Comparison of ENCODE assay signal across 7 mouse cellular contexts in genomic region chr1:136137575-136137974, GRCm38 (mm10). TPM values are rescaled to one million over a fixed set of nuclear protein-coding genes. Genes with fewer than 3 reads are reported as not detected.
DNase-seq lines count a peak whose midpoint lies in the region; ATAC-seq and TF ChIP-seq lines count a peak whose summit lies in the region.

No protein-coding gene starts in this region.

- H3K4me2 ChIP-seq in heart, embryonic 13.5 days: peak overlapping the region; percentile 31
- no peak overlapping the region for H3K4me2 ChIP-seq in midbrain, embryonic 11.5 days

- H3K9ac ChIP-seq in heart, embryonic 13.5 days: peak overlapping the region; percentile 59
- H3K9ac ChIP-seq in midbrain, embryonic 11.5 days (ENCODE audit: low read length): no peak overlapping the region; the same call in 1 of the 2 replicates

- H3K27me3 ChIP-seq in heart, embryonic 13.5 days (replicated peaks): 0 out of 2 replicates have a peak, but pooled peaks cover 7% of the 10 kb centered on the region
- peaks cover 5% of the 10 kb centered on the region; the same call in 1 of the 2 replicates for H3K27me3 ChIP-seq in midbrain, embryonic 11.5 days (ENCODE audit: control insufficient read depth, insufficient read depth, low read length)

- DNase-seq in right cerebral cortex, postnatal 14 days: peak; percentile 73
- no peak for DNase-seq in right cerebral cortex, postnatal 36 days (ENCODE audit: low spot score in 2 of 2)
- DNase-seq in brain, embryonic 14.5 days (ENCODE audit: low read depth): peak; percentile 93
- DNase-seq in kidney, postnatal 14 days: peak; percentile 68
- peak; percentile 92 for DNase-seq in midbrain, embryonic 11.5 days (ENCODE audit: low spot score, missing footprints)
- DNase-seq in thymus, postnatal 10 days (ENCODE audit: low spot score in 2 of 2): peak; percentile 34 to 55

- TF ChIP-seq CTCF in brain, embryonic 14.5 days (IDR thresholded peaks at IDR 0.05; ENCODE audit: borderline replicate concordance, extremely low read depth, insufficient read depth, insufficient read length): no peak

- 3% methylated on average over 4 of the region's 4 CpGs for WGBS in heart, embryonic 13.5 days
- WGBS in midbrain, embryonic 11.5 days: 7% methylated on average over 4 of the region's 4 CpGs

- ATAC-seq in heart, embryonic 13.5 days (ENCODE audit: extremely low read depth, insufficient number of reproducible peaks, low FRiP score, low TSS enrichment): no peak
- no peak for ATAC-seq in midbrain, embryonic 11.5 days (ENCODE audit: low FRiP score)

- TF ChIP-seq POLR2A in brain, embryonic 14.5 days (IDR thresholded peaks at IDR 0.05; ENCODE audit: borderline replicate concordance, extremely low read depth, insufficient read depth, insufficient read length, poor library complexity, severe bottlenecking): no peak

- peak overlapping the region; percentile 82 for H3K27ac ChIP-seq in heart, embryonic 13.5 days (replicated peaks)
- H3K27ac ChIP-seq in midbrain, embryonic 11.5 days (ENCODE audit: low read depth, low read length): peak overlapping the region; percentile 25; the same call in 1 of the 2 replicates

- H3K4me3 ChIP-seq in heart, embryonic 13.5 days: no peak overlapping the region
- no peak overlapping the region; the same call in 1 of the 2 replicates for H3K4me3 ChIP-seq in midbrain, embryonic 11.5 days (ENCODE audit: low read depth, low read length)

- H3K9me3 ChIP-seq in heart, embryonic 13.5 days: no peaks in the 10 kb centered on the region
- H3K9me3 ChIP-seq in midbrain, embryonic 11.5 days (ENCODE audit: control insufficient read depth, low read length): no peaks in the 10 kb centered on the region

- peaks cover 98% of the 10 kb centered on the region for H3K4me1 ChIP-seq in heart, embryonic 13.5 days
- H3K4me1 ChIP-seq in midbrain, embryonic 11.5 days (ENCODE audit: control insufficient read depth, insufficient read depth, low read length): peaks cover 61% of the 10 kb centered on the region

- H3K36me3 ChIP-seq in heart, embryonic 13.5 days: no peaks in the 10 kb centered on the region
- no peaks in the 10 kb centered on the region for H3K36me3 ChIP-seq in midbrain, embryonic 11.5 days (ENCODE audit: control insufficient read depth, insufficient read depth, low read length)

RNA-seq across cellular contexts. Expression of gene Kif21b, which starts 6.4 kb away (rescaled TPM):
- 140 and 182 TPM in 2 replicates for polyA plus RNA-seq in brain, embryonic 14.5 days (2012; rRNA removed)
- polyA plus RNA-seq in heart, embryonic 13.5 days (2015; fragmentation: Nextera tagmentation; extraction: Ambion mirVana): 1.5 and 1.7 TPM in 2 replicates
- 11.9 and 12.9 TPM in 2 replicates for polyA plus RNA-seq in midbrain, embryonic 11.5 days (2014; fragmentation: Nextera tagmentation; extraction: Ambion mirVana)

Comparison
In these comparisons a context has a peak if more than half of its experiments do, and no peak if none do; other contexts are left out.
1. DNase-seq: peak in right cerebral cortex, postnatal 14 days (single experiment), brain, embryonic 14.5 days (single experiment), kidney, postnatal 14 days (single experiment), midbrain, embryonic 11.5 days (single experiment) and thymus, postnatal 10 days (2 of 2); none in right cerebral cortex, postnatal 36 days (0 of 2).
2. RNA of gene Kif21b, which starts 6.4 kb away (polyA plus RNA-seq): 140 to 182 TPM in brain, embryonic 14.5 days; 11.9 to 12.9 TPM in midbrain, embryonic 11.5 days and 1.5 to 1.7 TPM in heart, embryonic 13.5 days; every median in the first group is over 10 times any median in the second.